Mouse (Mus musculus) limb, embryonic 11.5 days (tissue): Measurements from ENCODE around the gene Gsk3a. TPM values are rescaled to one million over a fixed set of nuclear protein-coding genes. Genes with fewer than 3 reads are reported as not detected.
A peak's percentile ranks its signal among the peaks of the same experiment; 100 is the strongest.
"Not testable (repeated sequence)": the region's sequence is repeated elsewhere in the genome, so short reads cannot be mapped to it uniquely, and the experiment has no call there.

Experiments
- ATAC-seq: fragments of 200-750 bp; cut with Nextera tagmentation; 2 replicates; pipeline ENCODE4 v1.8.0; 2017; ENCODE audit warnings: low read depth; ENCODE audit not compliant: insufficient number of reproducible peaks, low FRiP score, low TSS enrichment
- DNase-seq: peaks from one replicate; pipeline ENCODE4 v3.0.0-alpha.2; 2015; ENCODE audit warnings: low spot score
- H3K27ac ChIP-seq: fragments of 300-500 bp; sonication (generic); replicated peaks from 2 replicates; pipeline ENCODE4 v1.5.1; 2014; ENCODE audit warnings: low read depth, mild to moderate bottlenecking, low read length
- H3K27me3 ChIP-seq: fragments of 300-500 bp; sonication (generic); 2 replicates; pipeline ENCODE4 v1.6.1; 2014; ENCODE audit warnings: mild to moderate bottlenecking, low read length, mixed read lengths; ENCODE audit not compliant: control insufficient read depth, insufficient read depth
- H3K36me3 ChIP-seq: fragments of 300-500 bp; sonication (generic); 2 replicates; pipeline ENCODE4 v1.6.1; 2014; ENCODE audit warnings: mild to moderate bottlenecking, low read length, moderate library complexity, mixed read lengths; ENCODE audit not compliant: control insufficient read depth, insufficient read depth
- H3K4me1 ChIP-seq: fragments of 300-500 bp; sonication (generic); 2 replicates; pipeline ENCODE4 v1.6.1; 2014; ENCODE audit warnings: low read length, mixed read lengths; ENCODE audit not compliant: control insufficient read depth, insufficient read depth
- H3K4me2 ChIP-seq: fragments of 300-500 bp; sonication (generic); 2 replicates; pipeline ENCODE4 v1.6.1; 2014; ENCODE audit warnings: low read depth, mild to moderate bottlenecking, moderate library complexity; ENCODE audit not compliant: severe bottlenecking
- H3K4me3 ChIP-seq: fragments of 300-500 bp; sonication (generic); 2 replicates; pipeline ENCODE4 v1.5.1; 2014; ENCODE audit warnings: low read depth, low read length
- H3K9ac ChIP-seq: fragments of 300-500 bp; sonication (generic); 2 replicates; pipeline ENCODE4 v1.6.1; 2014; ENCODE audit warnings: mild to moderate bottlenecking, low read length
- H3K9me3 ChIP-seq: fragments of 300-500 bp; sonication (generic); 2 replicates; pipeline ENCODE4 v1.6.1; 2016; ENCODE audit warnings: low read length; ENCODE audit not compliant: control insufficient read depth
- WGBS: fragments of 180-500 bp; shearing (Covaris S2); extraction: QIAGEN DNeasy Blood & Tissue Kit; methylation state at CpG from one replicate; pipeline ENCODE4 v1.1.7; 2014; 5-methylcytosine and 5-hydroxymethylcytosine counted together
- polyA plus RNA-seq: library from polyadenylated mRNA; unstranded; fragments of >200 nt; fragmentation: Nextera tagmentation; extraction: Ambion mirVana; gene quantifications from 2 replicates; pipeline ENCODE4 v1.2.1, GENCODE M21; 2014

The Gsk3a gene
- polyA plus RNA-seq, 1 experiment from 2014 or later = 17.3 TPM

DNA sequence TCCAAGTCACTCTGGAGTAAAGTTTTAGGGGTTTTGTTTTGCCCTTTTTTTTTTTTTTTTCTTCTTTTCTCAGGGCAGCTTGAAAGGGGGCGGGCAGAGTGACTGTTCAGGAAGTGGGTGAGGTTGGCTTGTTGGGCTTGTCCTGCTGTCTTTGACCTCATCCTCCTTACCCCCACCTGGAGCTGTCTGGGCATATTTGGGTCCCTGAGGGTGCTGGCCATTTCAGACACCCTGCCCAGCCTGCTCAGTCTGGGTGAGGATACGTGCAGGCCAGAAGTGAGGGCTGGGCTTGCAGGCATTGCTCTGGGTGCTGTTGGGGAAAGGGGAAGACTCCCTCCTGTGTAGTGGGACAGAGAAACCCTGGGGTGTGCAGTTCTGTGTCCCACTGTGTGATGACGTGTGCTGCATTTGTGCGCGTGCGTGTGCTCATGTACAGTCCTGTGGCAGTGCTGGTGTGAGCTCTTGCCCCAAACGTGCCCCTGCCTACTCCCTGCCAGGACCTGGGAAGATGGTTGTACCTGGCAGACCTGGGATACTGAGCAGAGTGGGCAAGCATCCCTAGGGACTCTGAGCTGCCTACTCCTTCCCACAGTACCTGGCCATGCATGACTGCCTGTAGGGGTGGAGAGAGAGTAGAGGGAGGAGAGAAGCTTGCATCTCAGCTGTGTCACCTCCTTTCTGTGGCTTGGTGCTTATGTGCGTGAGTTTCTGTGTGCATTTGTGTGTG lies 32.1 kb upstream of the Gsk3a start:
- no peaks in the 10 kb centered on the region for H3K9me3 ChIP-seq
- no peak overlapping the region; the same call in 1 of the 2 replicates for H3K27ac ChIP-seq

DNA sequence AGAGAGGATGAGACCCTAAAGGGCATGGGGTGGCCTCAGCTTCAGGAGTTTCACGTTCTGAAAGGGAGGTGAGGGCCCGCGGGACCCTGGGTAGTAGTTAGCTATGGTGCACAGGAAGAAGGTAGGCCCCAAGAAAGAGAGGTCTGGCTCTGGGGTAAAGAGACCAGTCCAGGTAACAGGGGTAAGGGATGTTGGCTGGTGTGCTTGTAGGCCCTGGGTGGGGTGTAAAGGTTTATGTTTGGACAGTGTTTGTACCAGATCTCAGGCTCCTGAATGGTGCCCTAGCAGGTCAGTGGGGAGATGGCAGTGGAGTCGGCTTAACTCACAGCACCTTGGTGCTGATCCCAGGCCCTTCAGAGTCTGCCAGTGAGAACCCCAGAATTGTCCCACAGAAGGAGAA lies 31.4 kb upstream of the Gsk3a start:
- Histone ChIP-seq H3K4me2 (peak overlapping the region; percentile 88), H3K27me3 (no peaks in the 10 kb centered on the region), H3K4me1 (peaks cover 15% of the 10 kb centered on the region), H3K4me3 (peak overlapping the region; percentile 79), H3K36me3 (peaks cover 12% of the 10 kb centered on the region), H3K9me3 (no peaks in the 10 kb centered on the region), H3K9ac (no peak overlapping the region; the same call in 1 of the 2 replicates), H3K27ac (no peak overlapping the region)
- WGBS = 48% methylated on average over 4 of the region's 4 CpGs
- DNase-seq = no peak
- no peak for ATAC-seq

More for the DNA sequence above, 32.1 kb upstream of the Gsk3a start:
- Histone ChIP-seq H3K36me3 (peaks cover 12% of the 10 kb centered on the region), H3K4me3 (no peak overlapping the region), H3K9ac (no peak overlapping the region), H3K4me1 (peaks cover 12% of the 10 kb centered on the region), H3K4me2 (peak overlapping the region; percentile 88; the same call in 1 of the 2 replicates), H3K27me3 (no peaks in the 10 kb centered on the region)
- WGBS = 86% methylated on average over 8 of the region's 8 CpGs
- DNase-seq (no peak), ATAC-seq (no peak)

DNA sequence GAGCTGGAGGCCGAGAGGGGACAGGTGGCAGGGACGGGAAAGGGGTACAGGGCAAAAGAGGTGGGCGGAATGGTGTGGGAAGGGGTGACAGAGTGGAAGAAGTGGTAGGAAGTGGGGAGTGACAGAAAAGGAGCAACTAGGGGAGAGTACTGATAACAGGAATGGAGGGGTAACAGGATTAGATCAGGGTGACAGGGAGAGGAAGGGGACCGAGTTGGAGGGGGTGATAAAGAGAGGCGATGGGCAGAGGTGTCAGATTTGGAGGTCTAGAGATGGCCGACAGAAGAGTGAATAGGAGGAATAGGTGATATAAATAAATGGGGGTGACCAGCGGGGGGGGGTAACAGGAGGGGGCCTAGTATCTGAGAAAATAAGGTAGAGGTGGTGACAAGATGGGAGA lies 30.9 kb upstream of the Gsk3a start:
- no peak overlapping the region for H3K27ac ChIP-seq
- DNase-seq (no peak), ATAC-seq (no peak)
- H3K4me3 ChIP-seq = peak overlapping the region; percentile 79
- no peaks in the 10 kb centered on the region for H3K9me3 ChIP-seq
- H3K4me1 ChIP-seq = peaks cover 15% of the 10 kb centered on the region
- 3% methylated on average over 7 of the region's 7 CpGs for WGBS
- H3K27me3 ChIP-seq = no peaks in the 10 kb centered on the region
- H3K9ac ChIP-seq = peak overlapping the region; percentile 74
- peaks cover 12% of the 10 kb centered on the region for H3K36me3 ChIP-seq
- peak overlapping the region; percentile 88 for H3K4me2 ChIP-seq

GRCm38 (mm10) chr7:25267751-25268463 lies 30.3 kb upstream of the Gsk3a start:
- H3K4me1 ChIP-seq = peaks cover 15% of the 10 kb centered on the region
- peak overlapping the region; percentile 79 for H3K4me3 ChIP-seq
- ATAC-seq (peak; percentile 95), DNase-seq (peak; percentile 97)
- WGBS = under 1% methylated on average over 33 of the region's 33 CpGs
- no peaks in the 10 kb centered on the region for H3K27me3 ChIP-seq
- peak overlapping the region; percentile 88 for H3K4me2 ChIP-seq
- no peaks in the 10 kb centered on the region for H3K9me3 ChIP-seq
- H3K9ac ChIP-seq = peak overlapping the region; percentile 74
- H3K27ac ChIP-seq = peak overlapping the region; percentile 79
- peaks cover 12% of the 10 kb centered on the region for H3K36me3 ChIP-seq

GRCm38 (mm10) chr7:25267301-25267750 lies 29.7 kb upstream of the Gsk3a start, which contains the start of gene Cic:
TSS of gene Cic (plus strand) at chr7:25267704.
- DNase-seq = peak; percentile 99
- H3K27me3 ChIP-seq = no peaks in the 10 kb centered on the region
- peak within 1 kb of the TSS; percentile 79 for H3K27ac ChIP-seq
- H3K4me3 ChIP-seq = peak within 1 kb of the TSS; percentile 79
- peaks cover 15% of the 10 kb centered on the region for H3K4me1 ChIP-seq
- ATAC-seq = peak; percentile 88
- H3K9ac ChIP-seq = peak within 1 kb of the TSS; percentile 74
- peaks cover 8% of the 10 kb centered on the region; the same call in 1 of the 2 replicates for H3K36me3 ChIP-seq
- H3K4me2 ChIP-seq = peak within 1 kb of the TSS; percentile 88
- WGBS = under 1% methylated on average over 29 of the region's 29 CpGs
- no peaks in the 10 kb centered on the region for H3K9me3 ChIP-seq

DNA sequence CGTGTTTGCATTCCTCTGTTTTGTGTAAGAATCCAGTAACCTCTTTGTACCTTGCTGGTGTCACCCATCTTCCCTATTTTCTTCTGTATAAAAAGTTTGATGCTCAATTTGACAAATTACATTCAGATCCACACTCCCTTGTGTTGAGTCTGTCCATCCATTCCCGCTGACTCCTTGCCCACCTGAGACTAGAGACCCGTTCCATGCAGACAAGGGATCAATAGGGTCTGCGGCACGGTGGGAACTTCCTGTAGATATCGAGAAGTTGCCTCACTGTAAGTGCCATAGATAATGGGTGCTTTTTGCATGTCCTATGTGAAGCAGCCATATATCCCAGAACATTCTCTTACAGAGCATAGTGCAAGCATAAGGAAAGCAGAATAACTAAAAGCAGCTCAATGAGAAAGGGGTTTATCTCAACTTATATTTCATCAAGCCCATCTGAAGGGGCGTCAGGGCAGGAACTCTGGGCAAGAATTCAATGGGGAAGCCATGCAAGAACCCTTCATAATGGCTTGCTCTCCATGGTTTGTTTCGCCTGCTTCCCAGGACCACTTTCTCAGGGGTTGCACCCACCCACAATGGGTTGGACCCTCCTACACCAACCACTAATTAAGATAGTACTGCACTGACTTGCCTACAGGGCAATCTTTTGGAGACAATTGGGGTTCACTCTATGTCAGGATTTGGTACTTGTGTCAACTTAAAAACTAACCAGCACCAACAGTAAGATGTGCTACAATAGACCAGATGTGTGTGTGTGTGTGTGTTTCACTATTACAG lies 28.7 kb upstream of the Gsk3a start:
- Histone ChIP-seq H3K9ac (no peak overlapping the region), H3K27me3 (no peaks in the 10 kb centered on the region), H3K4me1 (peaks cover 15% of the 10 kb centered on the region), H3K27ac (no peak overlapping the region), H3K4me3 (peak overlapping the region; percentile 79; the same call in 1 of the 2 replicates), H3K4me2 (no peak overlapping the region), H3K9me3 (no peaks in the 10 kb centered on the region), H3K36me3 (peaks cover 3% of the 10 kb centered on the region; the same call in 1 of the 2 replicates)
- ATAC-seq (no peak), DNase-seq (no peak)
- 90% methylated on average over 8 of the region's 8 CpGs for WGBS

DNA sequence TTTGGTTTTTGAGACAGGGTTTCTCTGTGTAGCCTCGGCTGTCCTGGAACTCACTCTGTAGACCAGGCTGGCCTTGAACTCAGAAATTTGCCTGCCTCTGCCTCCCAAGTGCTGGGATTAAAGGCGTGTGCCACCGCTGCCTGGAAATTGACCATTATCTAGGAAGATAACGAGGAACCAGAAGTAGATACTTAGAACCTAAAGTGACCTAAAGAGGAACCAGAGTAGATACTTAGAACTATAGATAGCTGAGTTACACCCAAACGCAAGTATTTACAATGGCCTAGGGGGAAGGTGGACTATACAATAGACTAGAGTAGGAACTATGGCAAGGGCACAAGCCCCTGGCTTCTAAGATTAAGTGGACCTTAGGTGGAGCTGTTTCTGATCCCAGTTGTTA lies 28.1 kb upstream of the Gsk3a start:
- not testable (repeated sequence) for H3K4me3 ChIP-seq, H3K27ac ChIP-seq, ATAC-seq, H3K36me3 ChIP-seq, H3K9me3 ChIP-seq, DNase-seq, H3K27me3 ChIP-seq, H3K9ac ChIP-seq, H3K4me2 ChIP-seq
- WGBS = 95% methylated on average over 5 of the region's 5 CpGs
- H3K4me1 ChIP-seq = peaks cover 15% of the 10 kb centered on the region
